Mouse (Mus musculus) midbrain, embryonic 11.5 days (tissue): Measurements from ENCODE around the gene Blmh. TPM values are rescaled to one million over a fixed set of nuclear protein-coding genes. Genes with fewer than 3 reads are reported as not detected.
A peak's percentile ranks its signal among the peaks of the same experiment; 100 is the strongest.

ENCODE experiments used
- ATAC-seq: fragments of 200-750 bp; cut with Nextera tagmentation; 2 replicates; pipeline ENCODE4 v1.8.0; 2017; ENCODE audit warnings: moderate TSS enrichment, moderate library complexity; ENCODE audit not compliant: low FRiP score
- DNase-seq: peaks from one replicate; pipeline ENCODE4 v3.0.0; 2015; ENCODE audit warnings: low spot score; ENCODE audit errors: missing footprints
- H3K27ac ChIP-seq: fragments of 300-500 bp; sonication (generic); 2 replicates; pipeline ENCODE4 v1.5.1; 2014; ENCODE audit warnings: low read depth, low read length
- H3K27me3 ChIP-seq: fragments of 300-500 bp; sonication (generic); 2 replicates; pipeline ENCODE4 v1.6.1; 2014; ENCODE audit warnings: mild to moderate bottlenecking, low read length, moderate library complexity, mixed read lengths; ENCODE audit not compliant: control insufficient read depth, insufficient read depth
- H3K36me3 ChIP-seq: fragments of 300-500 bp; sonication (generic); 2 replicates; pipeline ENCODE4 v1.6.1; 2014; ENCODE audit warnings: mild to moderate bottlenecking, low read length, moderate library complexity, mixed read lengths; ENCODE audit not compliant: control insufficient read depth, insufficient read depth
- H3K4me1 ChIP-seq: fragments of 300-500 bp; sonication (generic); 2 replicates; pipeline ENCODE4 v1.6.1; 2014; ENCODE audit warnings: low read length; ENCODE audit not compliant: control insufficient read depth, insufficient read depth
- H3K4me2 ChIP-seq: fragments of 300-500 bp; sonication (generic); 2 replicates; pipeline ENCODE4 v1.6.1; 2014; ENCODE audit warnings: mild to moderate bottlenecking, moderate library complexity
- H3K4me3 ChIP-seq: fragments of 300-500 bp; sonication (generic); 2 replicates; pipeline ENCODE4 v1.5.1; 2014; ENCODE audit warnings: low read depth, low read length
- H3K9ac ChIP-seq: fragments of 300-500 bp; sonication (generic); 2 replicates; pipeline ENCODE4 v1.6.1; 2014; ENCODE audit warnings: low read length
- H3K9me3 ChIP-seq: fragments of 300-500 bp; sonication (generic); 2 replicates; pipeline ENCODE4 v1.6.1; 2016; ENCODE audit warnings: low read length; ENCODE audit not compliant: control insufficient read depth
- WGBS: fragments of 180-500 bp; shearing (Covaris S2); extraction: QIAGEN DNeasy Blood & Tissue Kit; methylation state at CpG from one replicate; pipeline ENCODE4 v1.1.7; 2014; 5-methylcytosine and 5-hydroxymethylcytosine counted together
- polyA plus RNA-seq: library from polyadenylated mRNA; unstranded; fragments of >200 nt; fragmentation: Nextera tagmentation; extraction: Ambion mirVana; gene quantifications from 2 replicates; pipeline ENCODE4 v1.2.1, GENCODE M21; 2014

Gene Blmh
- polyA plus RNA-seq, 1 experiment from 2014 or later: 183 TPM

- DNase-seq (no peak), ATAC-seq (no peak)
- H3K9me3 ChIP-seq: no peaks in the 10 kb centered on the region
- peak overlapping the region; percentile 96 for H3K4me3 ChIP-seq
- no peaks in the 10 kb centered on the region for H3K27me3 ChIP-seq
- peak overlapping the region; percentile 51; the same call in 1 of the 2 replicates for H3K27ac ChIP-seq
- peaks cover 5% of the 10 kb centered on the region for H3K4me1 ChIP-seq
- peak overlapping the region; percentile 89 for H3K9ac ChIP-seq
- H3K4me2 ChIP-seq: peak overlapping the region; percentile 75
- no peaks in the 10 kb centered on the region for H3K36me3 ChIP-seq
- WGBS: 69% methylated on average over 6 of the region's 6 CpGs
These were observed 20.2 kb downstream of the Blmh start for GRCm38 (mm10) chr11:76944839-76945238.

DNA sequence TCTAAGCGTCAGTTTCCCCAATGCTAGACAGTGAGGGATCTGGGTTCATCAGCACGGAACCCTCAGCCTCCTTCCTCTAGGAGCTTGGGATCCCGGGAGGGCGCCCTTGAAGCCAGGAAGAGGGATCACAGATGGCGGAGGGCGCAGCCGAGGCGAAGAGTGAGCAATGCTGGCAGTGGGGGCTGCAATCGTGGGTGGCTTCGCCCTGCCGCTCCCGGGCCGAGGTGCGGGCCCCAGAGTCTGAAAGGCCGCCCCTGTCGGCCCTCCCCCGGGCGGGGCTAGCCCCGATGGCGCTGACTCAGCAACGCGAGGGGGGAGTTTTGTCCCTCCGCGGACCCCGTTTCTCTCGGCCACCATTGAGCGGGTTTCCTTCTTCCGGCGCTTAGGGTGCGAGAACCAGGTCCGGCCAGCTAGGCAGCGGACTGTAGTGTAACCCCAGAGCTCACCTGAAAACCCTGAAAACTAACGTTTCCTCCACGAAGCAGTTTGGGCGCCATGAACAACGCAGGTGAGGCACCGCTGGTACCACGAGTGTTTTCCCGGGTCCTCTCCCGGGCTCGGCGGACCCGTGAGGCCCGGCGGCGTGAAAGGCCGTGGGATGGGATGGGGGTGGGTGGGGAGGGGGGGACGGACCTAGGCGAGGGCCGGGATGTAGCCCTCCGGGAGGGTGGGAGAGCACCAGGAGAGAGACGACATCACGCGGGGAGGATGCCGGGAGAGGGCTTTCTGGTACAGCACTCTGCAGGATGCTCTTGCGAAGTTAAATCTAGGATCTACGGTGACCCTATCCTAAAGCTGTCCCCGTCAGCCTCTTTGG is 21.0 kb downstream of the Blmh start:
- peak; percentile 99 for DNase-seq
- Histone ChIP-seq H3K4me2 (peak overlapping the region; percentile 75), H3K4me1 (peaks cover 5% of the 10 kb centered on the region), H3K9ac (peak overlapping the region; percentile 89), H3K4me3 (peak overlapping the region; percentile 96), H3K27me3 (no peaks in the 10 kb centered on the region), H3K9me3 (no peaks in the 10 kb centered on the region), H3K27ac (peak overlapping the region; percentile 51; the same call in 1 of the 2 replicates), H3K36me3 (no peaks in the 10 kb centered on the region)
- peak; percentile 95 for ATAC-seq
- under 1% methylated on average over 58 of the region's 58 CpGs for WGBS

- H3K4me1 ChIP-seq: peaks cover 5% of the 10 kb centered on the region
- peak overlapping the region; percentile 75 for H3K4me2 ChIP-seq
- WGBS: 6% methylated on average over 8 of the region's 8 CpGs
- H3K4me3 ChIP-seq: peak overlapping the region; percentile 96
- H3K9ac ChIP-seq: peak overlapping the region; percentile 89
- peak; percentile 35; the same call in 1 of the 2 replicates for ATAC-seq
- H3K9me3 ChIP-seq: no peaks in the 10 kb centered on the region
- peaks cover 5% of the 10 kb centered on the region; the same call in 1 of the 2 replicates for H3K36me3 ChIP-seq
- H3K27me3 ChIP-seq: no peaks in the 10 kb centered on the region
- no peak overlapping the region for H3K27ac ChIP-seq
- DNase-seq: no peak
These were observed 21.6 kb downstream of the Blmh start for GRCm38 (mm10) chr11:76946203-76946585.

DNA sequence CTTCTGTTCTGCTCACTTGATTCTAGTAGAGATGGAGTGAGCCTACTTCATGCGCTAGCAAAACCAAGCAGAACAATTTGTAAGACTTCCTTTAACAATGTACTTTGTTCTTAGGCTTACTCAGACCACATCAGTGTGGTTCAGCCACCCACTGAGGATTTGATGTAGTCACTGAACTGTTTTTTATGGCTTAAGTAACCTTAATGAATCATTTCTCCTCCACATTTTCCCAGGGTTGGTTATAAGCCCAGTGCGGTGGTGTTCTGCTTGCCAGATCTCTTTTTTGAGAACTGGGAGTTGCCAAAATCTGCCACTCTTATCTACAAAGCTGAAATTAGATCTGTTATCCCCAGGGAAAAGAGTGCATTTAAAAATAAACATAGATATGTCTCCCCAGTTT is 28.9 kb downstream of the Blmh start:
- no peak for ATAC-seq
- H3K4me1 ChIP-seq: no peaks in the 10 kb centered on the region
- no peaks in the 10 kb centered on the region for H3K9me3 ChIP-seq
- H3K4me3 ChIP-seq: no peak overlapping the region
- H3K9ac ChIP-seq: no peak overlapping the region
- H3K4me2 ChIP-seq: no peak overlapping the region
- H3K36me3 ChIP-seq: peaks cover 13% of the 10 kb centered on the region
- 96% methylated on average over 2 of the region's 2 CpGs for WGBS
- no peak overlapping the region for H3K27ac ChIP-seq
- DNase-seq: no peak
- no peaks in the 10 kb centered on the region for H3K27me3 ChIP-seq

DNA sequence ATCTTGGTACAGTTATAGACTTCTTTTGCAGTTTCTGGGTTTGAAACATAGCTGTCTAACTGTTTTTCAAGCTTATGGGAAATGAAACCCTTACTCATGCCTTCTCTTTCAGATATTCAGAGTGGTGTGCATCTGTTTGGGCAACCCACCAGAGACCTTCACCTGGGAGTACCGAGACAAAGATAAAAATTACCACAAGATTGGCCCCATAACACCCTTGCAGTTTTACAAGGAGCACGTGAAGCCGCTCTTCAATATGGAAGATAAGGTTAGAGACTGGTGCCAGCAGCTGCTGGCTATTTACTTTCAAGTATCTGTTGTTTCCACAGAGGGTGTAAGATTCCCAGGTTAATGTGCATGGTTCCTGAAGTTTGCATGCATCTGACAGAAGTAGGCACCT is 41.1 kb downstream of the Blmh start:
- Histone ChIP-seq H3K4me1 (no peaks in the 10 kb centered on the region), H3K9me3 (no peaks in the 10 kb centered on the region), H3K9ac (no peak overlapping the region), H3K4me3 (no peak overlapping the region), H3K27ac (no peak overlapping the region), H3K27me3 (no peaks in the 10 kb centered on the region), H3K4me2 (no peak overlapping the region), H3K36me3 (peaks cover 24% of the 10 kb centered on the region)
- DNase-seq: no peak
- no peak for ATAC-seq
- 91% methylated on average over 3 of the region's 3 CpGs for WGBS

- Histone ChIP-seq H3K36me3 (peaks cover 34% of the 10 kb centered on the region), H3K4me3 (no peak overlapping the region), H3K9me3 (no peaks in the 10 kb centered on the region), H3K4me1 (no peaks in the 10 kb centered on the region), H3K27me3 (no peaks in the 10 kb centered on the region), H3K4me2 (no peak overlapping the region), H3K27ac (no peak overlapping the region), H3K9ac (no peak overlapping the region)
- 94% methylated on average over 2 of the region's 2 CpGs for WGBS
- no peak for ATAC-seq
- no peak for DNase-seq
These were observed 45.7 kb downstream of the Blmh start for GRCm38 (mm10) chr11:76970328-76970727.

DNA sequence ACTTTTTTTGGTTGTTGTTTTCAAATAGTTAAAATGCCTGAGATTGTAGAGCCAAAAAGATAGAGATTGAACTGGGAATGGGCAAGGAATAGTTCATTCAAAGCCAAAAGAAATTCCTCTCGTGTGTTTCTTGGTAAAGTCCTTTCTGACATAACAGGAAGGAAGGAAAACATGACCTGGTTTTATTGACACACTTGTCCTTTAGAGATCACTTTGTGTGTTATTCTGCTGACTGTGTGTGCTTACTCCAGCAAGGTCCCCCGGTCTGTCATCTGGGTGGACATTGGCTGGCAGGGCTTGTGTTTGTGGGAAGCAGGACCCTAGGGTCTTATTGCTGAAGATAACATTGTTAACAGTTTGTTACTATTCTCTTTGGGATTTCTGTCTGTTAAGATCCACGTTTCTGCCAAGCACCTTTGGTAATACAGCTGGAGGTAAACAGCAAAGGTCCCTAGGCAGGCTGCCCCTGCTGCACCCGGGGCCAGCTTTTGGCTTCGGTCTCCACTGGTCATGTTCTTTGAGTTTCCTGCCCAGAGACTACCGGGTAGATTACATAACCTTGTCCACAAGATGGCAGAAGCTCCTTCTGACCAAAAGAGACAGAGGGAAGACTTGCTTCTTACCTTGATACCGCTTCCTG is 50.2 kb downstream of the Blmh start:
- WGBS: 87% methylated on average over 7 of the region's 7 CpGs

DNA sequence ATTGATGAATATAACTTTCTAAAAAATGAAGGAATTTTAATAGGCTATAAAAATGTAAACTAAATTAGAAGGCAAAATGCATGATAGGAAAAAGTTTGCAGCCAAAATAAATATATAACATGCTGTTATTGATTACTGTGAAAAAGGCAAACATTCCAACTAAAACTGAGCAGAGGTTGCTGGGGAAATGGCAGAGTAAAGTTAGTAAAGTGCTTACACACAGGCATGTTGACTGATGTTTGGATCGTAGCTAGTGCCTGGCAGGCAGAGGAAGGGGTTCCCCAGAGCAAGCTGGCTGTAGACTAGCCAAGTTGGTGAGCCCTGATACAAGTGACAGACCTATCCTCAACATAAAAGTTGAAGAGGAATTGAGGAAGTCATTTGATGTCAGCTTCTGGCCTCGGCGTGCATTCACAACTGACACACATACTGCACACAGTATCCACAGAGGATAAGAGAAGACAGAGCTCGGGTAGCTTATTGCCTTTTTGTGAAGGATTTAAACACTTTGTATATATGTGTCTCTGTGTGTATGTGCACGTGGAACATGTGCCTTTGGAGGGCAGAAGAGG is 57.0 kb downstream of the Blmh start:
- H3K4me2 ChIP-seq: no peak overlapping the region
- ATAC-seq (no peak), DNase-seq (no peak)
- H3K27ac ChIP-seq: no peak overlapping the region
- 91% methylated on average over 5 of the region's 5 CpGs for WGBS
- H3K27me3 ChIP-seq: no peaks in the 10 kb centered on the region
- H3K9ac ChIP-seq: no peak overlapping the region
- no peaks in the 10 kb centered on the region for H3K4me1 ChIP-seq
- no peaks in the 10 kb centered on the region for H3K9me3 ChIP-seq
- H3K4me3 ChIP-seq: no peak overlapping the region
- peaks cover 10% of the 10 kb centered on the region for H3K36me3 ChIP-seq

More for the DNA sequence above, 50.2 kb downstream of the Blmh start:
- no peak for DNase-seq
- no peak for ATAC-seq
- no peaks in the 10 kb centered on the region for H3K4me1 ChIP-seq
- H3K27me3 ChIP-seq: no peaks in the 10 kb centered on the region
- H3K9me3 ChIP-seq: no peaks in the 10 kb centered on the region
- no peak overlapping the region for H3K4me3 ChIP-seq
- no peak overlapping the region for H3K9ac ChIP-seq
- H3K27ac ChIP-seq: no peak overlapping the region
- no peak overlapping the region for H3K4me2 ChIP-seq
- H3K36me3 ChIP-seq: peaks cover 21% of the 10 kb centered on the region; the same call in 1 of the 2 replicates

DNA sequence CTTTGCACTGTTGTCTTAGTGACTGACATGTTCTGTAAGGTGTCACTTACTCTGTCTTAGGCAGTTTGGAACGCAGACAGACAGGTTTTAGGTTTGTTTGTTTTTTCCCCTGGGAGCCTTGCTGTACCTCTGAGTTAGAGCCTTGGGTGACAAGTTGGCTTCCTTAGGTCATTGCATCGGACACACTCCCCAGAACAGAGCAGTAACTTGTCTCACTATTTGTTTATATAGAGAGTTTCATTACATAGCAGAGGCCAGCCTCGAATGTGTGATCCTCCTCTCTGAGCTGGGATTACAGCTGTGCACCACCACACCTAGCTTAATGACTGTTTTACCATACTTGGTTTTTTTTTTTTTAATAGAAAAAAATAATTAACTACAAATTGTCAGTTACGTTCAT is 57.8 kb downstream of the Blmh start:
- no peak for ATAC-seq
- no peaks in the 10 kb centered on the region for H3K4me1 ChIP-seq
- no peak overlapping the region for H3K9ac ChIP-seq
- H3K4me3 ChIP-seq: no peak overlapping the region
- H3K27ac ChIP-seq: no peak overlapping the region
- peaks cover 13% of the 10 kb centered on the region for H3K36me3 ChIP-seq
- 90% methylated on average over 4 of the region's 4 CpGs for WGBS
- H3K27me3 ChIP-seq: no peaks in the 10 kb centered on the region
- DNase-seq: no peak
- no peak overlapping the region for H3K4me2 ChIP-seq
- H3K9me3 ChIP-seq: no peaks in the 10 kb centered on the region
